Mouse (Mus musculus): Measurements from ENCODE around the gene Disp2. TPM values are rescaled to one million over a fixed set of nuclear protein-coding genes. Genes with fewer than 3 reads are reported as not detected.

Gene Disp2
- polyA plus RNA-seq, 1 experiment from 2014 or later = 65.8 TPM

DNA sequence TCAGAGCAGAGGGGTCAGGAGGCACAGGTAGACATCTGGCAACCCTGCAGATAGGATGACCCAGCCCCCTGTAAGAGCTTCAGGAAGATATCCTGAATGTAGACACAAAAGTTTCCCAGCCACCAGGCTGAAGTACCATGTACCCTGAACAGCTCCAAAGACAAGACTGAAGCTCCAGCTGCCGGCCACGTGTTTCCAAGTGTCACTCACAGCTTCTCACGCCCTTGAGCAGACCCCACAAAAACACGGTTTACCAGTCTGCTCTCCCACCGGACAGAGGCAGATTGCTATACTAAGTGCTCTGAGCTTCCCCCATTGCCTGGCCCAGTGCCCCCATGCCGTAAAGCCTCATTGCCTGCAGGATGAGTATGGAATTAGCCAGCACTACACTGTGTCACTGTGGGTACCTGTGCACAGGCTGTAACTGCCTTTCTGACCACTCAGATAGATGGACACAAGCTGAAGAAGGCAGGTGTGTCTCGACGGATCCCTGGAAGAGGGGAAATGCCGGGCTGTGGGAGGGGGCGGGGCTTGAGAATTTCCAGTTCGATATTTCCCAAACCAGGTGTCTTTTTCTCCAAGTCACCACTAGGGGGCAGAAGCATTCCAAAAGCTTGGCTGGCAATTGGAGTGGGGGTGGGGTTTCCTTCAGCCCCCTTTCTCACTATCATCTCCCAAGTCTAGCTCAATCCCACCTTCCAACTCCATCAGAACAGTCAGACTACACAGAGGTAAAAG is 15.3 kb upstream of the Disp2 start:
- ATAC-seq (ENCODE audit: low FRiP score) (no peak), DNase-seq (ENCODE audit: low spot score) (peak; percentile 68)
- H3K4me2 ChIP-seq (replicated peaks) = no peak overlapping the region
- H3K9me3 ChIP-seq (ENCODE audit: control insufficient read depth, low read length) = no peaks in the 10 kb centered on the region
- no peak overlapping the region for H3K9ac ChIP-seq
- WGBS = 29% methylated on average over 11 of the region's 11 CpGs
- H3K4me1 ChIP-seq (replicated peaks; ENCODE audit: control insufficient read depth, insufficient read depth, low read length) = peaks cover 27% of the 10 kb centered on the region
- H3K4me3 ChIP-seq (replicated peaks; ENCODE audit: low read length) = no peak overlapping the region
- H3K27me3 ChIP-seq (ENCODE audit: control insufficient read depth, insufficient read depth, low read length) = no peaks in the 10 kb centered on the region
- peak overlapping the region; percentile 43; the same call in 1 of the 2 replicates for H3K27ac ChIP-seq
- no peaks in the 10 kb centered on the region for H3K36me3 ChIP-seq (replicated peaks; ENCODE audit: control insufficient read depth, insufficient read depth)

DNA sequence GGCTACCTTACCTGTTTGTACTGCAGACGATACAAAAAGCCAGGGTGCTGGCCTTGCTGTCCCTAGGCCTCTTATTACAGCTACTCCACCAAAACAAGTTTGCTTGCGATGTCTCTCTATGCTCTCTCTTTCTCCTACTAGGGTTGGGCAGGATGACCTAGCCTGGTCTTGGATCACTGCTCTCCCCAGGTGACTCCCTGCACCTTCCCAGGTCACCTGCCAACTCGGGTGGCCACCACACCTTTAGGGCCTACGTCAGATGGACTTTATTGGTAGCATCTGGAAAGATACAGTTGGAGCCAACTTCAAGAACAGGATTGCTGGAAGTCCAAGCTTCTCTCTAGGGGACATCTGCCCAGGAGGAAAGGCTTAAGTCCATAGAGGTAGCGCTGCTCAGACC is 14.6 kb upstream of the Disp2 start:
- Histone ChIP-seq H3K4me2 (replicated peaks) (no peak overlapping the region), H3K9ac (no peak overlapping the region), H3K36me3 (replicated peaks; ENCODE audit: control insufficient read depth, insufficient read depth) (no peaks in the 10 kb centered on the region), H3K9me3 (ENCODE audit: control insufficient read depth, low read length) (no peaks in the 10 kb centered on the region), H3K4me1 (replicated peaks; ENCODE audit: control insufficient read depth, insufficient read depth, low read length) (peaks cover 27% of the 10 kb centered on the region), H3K27me3 (ENCODE audit: control insufficient read depth, insufficient read depth, low read length) (no peaks in the 10 kb centered on the region), H3K27ac (no peak overlapping the region), H3K4me3 (replicated peaks; ENCODE audit: low read length) (no peak overlapping the region)
- DNase-seq (ENCODE audit: low spot score) (no peak), ATAC-seq (ENCODE audit: low FRiP score) (no peak)
- 83% methylated on average over 5 of the region's 5 CpGs for WGBS

- 74% methylated on average over 10 of the region's 10 CpGs for WGBS
- Histone ChIP-seq H3K9ac (no peak overlapping the region), H3K4me2 (replicated peaks) (no peak overlapping the region), H3K4me1 (replicated peaks; ENCODE audit: control insufficient read depth, insufficient read depth, low read length) (peaks cover 21% of the 10 kb centered on the region), H3K27me3 (ENCODE audit: control insufficient read depth, insufficient read depth, low read length) (no peaks in the 10 kb centered on the region), H3K9me3 (ENCODE audit: control insufficient read depth, low read length) (no peaks in the 10 kb centered on the region), H3K4me3 (replicated peaks; ENCODE audit: low read length) (no peak overlapping the region), H3K36me3 (replicated peaks; ENCODE audit: control insufficient read depth, insufficient read depth) (no peaks in the 10 kb centered on the region), H3K27ac (no peak overlapping the region)
- DNase-seq (ENCODE audit: low spot score) (no peak), ATAC-seq (ENCODE audit: low FRiP score) (no peak)
Observed at GRCm38 (mm10) chr2:118766041-118767033, 13.2 kb upstream of the Disp2 start.

GRCm38 (mm10) chr2:118772158-118772874 is 7.2 kb upstream of the Disp2 start, which contains the start of gene Phgr1:
Phgr1 (plus strand) TSS chr2:118772769.
- no peak within 1 kb of the TSS for H3K4me3 ChIP-seq (replicated peaks; ENCODE audit: low read length)
- ATAC-seq (ENCODE audit: low FRiP score) = no peak
- no peaks in the 10 kb centered on the region for H3K36me3 ChIP-seq (replicated peaks; ENCODE audit: control insufficient read depth, insufficient read depth)
- H3K9me3 ChIP-seq (ENCODE audit: control insufficient read depth, low read length) = no peaks in the 10 kb centered on the region
- H3K27me3 ChIP-seq (ENCODE audit: control insufficient read depth, insufficient read depth, low read length) = no peaks in the 10 kb centered on the region
- WGBS = 73% methylated on average over 6 of the region's 6 CpGs
- H3K4me2 ChIP-seq (replicated peaks) = no peak within 1 kb of the TSS
- H3K9ac ChIP-seq = no peak within 1 kb of the TSS
- no peak for DNase-seq (ENCODE audit: low spot score)
- no peak within 1 kb of the TSS for H3K27ac ChIP-seq
- no peaks in the 10 kb centered on the region for H3K4me1 ChIP-seq (replicated peaks; ENCODE audit: control insufficient read depth, insufficient read depth, low read length)

GRCm38 (mm10) chr2:118774536-118774935 is 5.0 kb upstream of the Disp2 start:
- DNase-seq (ENCODE audit: low spot score) (no peak), ATAC-seq (ENCODE audit: low FRiP score) (no peak)
- Histone ChIP-seq H3K36me3 (replicated peaks; ENCODE audit: control insufficient read depth, insufficient read depth) (no peaks in the 10 kb centered on the region), H3K9ac (no peak overlapping the region), H3K9me3 (ENCODE audit: control insufficient read depth, low read length) (no peaks in the 10 kb centered on the region), H3K27me3 (ENCODE audit: control insufficient read depth, insufficient read depth, low read length) (no peaks in the 10 kb centered on the region), H3K4me1 (replicated peaks; ENCODE audit: control insufficient read depth, insufficient read depth, low read length) (0 out of 2 replicates have a peak, but pooled peaks cover 4% of the 10 kb centered on the region), H3K4me2 (replicated peaks) (no peak overlapping the region), H3K27ac (no peak overlapping the region), H3K4me3 (replicated peaks; ENCODE audit: low read length) (no peak overlapping the region)
- 89% methylated on average over 2 of the region's 2 CpGs for WGBS

GRCm38 (mm10) chr2:118775396-118775795 is 4.1 kb upstream of the Disp2 start:
- DNase-seq (ENCODE audit: low spot score) (no peak), ATAC-seq (ENCODE audit: low FRiP score) (no peak)
- Histone ChIP-seq H3K36me3 (replicated peaks; ENCODE audit: control insufficient read depth, insufficient read depth) (no peaks in the 10 kb centered on the region), H3K4me3 (replicated peaks; ENCODE audit: low read length) (no peak overlapping the region), H3K9ac (no peak overlapping the region), H3K4me2 (replicated peaks) (no peak overlapping the region), H3K27ac (no peak overlapping the region), H3K4me1 (replicated peaks; ENCODE audit: control insufficient read depth, insufficient read depth, low read length) (peaks cover 7% of the 10 kb centered on the region; the same call in 1 of the 2 replicates), H3K9me3 (ENCODE audit: control insufficient read depth, low read length) (no peaks in the 10 kb centered on the region), H3K27me3 (ENCODE audit: control insufficient read depth, insufficient read depth, low read length) (no peaks in the 10 kb centered on the region)
- 38% methylated on average over 1 of the region's 1 CpGs for WGBS

DNA sequence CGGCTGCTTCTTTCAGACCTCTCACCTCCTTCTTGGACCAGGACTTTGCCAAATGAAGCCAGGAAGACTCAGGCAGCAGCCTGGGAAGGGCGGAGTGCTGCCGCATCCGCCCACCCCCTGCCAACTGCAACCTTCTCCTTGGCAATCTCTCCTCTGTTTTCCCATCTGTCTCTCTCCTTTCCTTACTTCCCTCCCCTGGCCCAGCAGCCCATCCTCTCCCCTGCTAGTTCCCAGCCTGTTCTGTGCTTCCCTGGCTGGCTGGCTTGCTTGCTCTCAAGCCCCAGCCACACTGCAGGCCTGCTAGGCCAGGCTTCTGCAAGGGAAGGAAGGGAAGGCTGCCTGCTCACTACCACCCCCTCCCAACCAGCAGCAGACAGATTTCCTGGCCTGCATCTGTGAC is 3.7 kb upstream of the Disp2 start:
- no peak overlapping the region for H3K27ac ChIP-seq
- no peaks in the 10 kb centered on the region for H3K36me3 ChIP-seq (replicated peaks; ENCODE audit: control insufficient read depth, insufficient read depth)
- 67% methylated on average over 3 of the region's 4 CpGs for WGBS
- ATAC-seq (ENCODE audit: low FRiP score) = no peak
- peaks cover 12% of the 10 kb centered on the region for H3K4me1 ChIP-seq (replicated peaks; ENCODE audit: control insufficient read depth, insufficient read depth, low read length)
- no peak overlapping the region for H3K9ac ChIP-seq
- H3K4me3 ChIP-seq (replicated peaks; ENCODE audit: low read length) = no peak overlapping the region
- DNase-seq (ENCODE audit: low spot score) = no peak
- no peak overlapping the region for H3K4me2 ChIP-seq (replicated peaks)
- H3K9me3 ChIP-seq (ENCODE audit: control insufficient read depth, low read length) = no peaks in the 10 kb centered on the region
- no peaks in the 10 kb centered on the region for H3K27me3 ChIP-seq (ENCODE audit: control insufficient read depth, insufficient read depth, low read length)

GRCm38 (mm10) chr2:118776295-118776694 is 3.2 kb upstream of the Disp2 start:
- no peak overlapping the region for H3K27ac ChIP-seq
- 80% methylated on average over 2 of the region's 2 CpGs for WGBS

GRCm38 (mm10) chr2:118778418-118778817 is 1.1 kb upstream of the Disp2 start:
- Histone ChIP-seq H3K4me1 (replicated peaks; ENCODE audit: control insufficient read depth, insufficient read depth, low read length) (peaks cover 16% of the 10 kb centered on the region), H3K4me2 (replicated peaks) (no peak overlapping the region), H3K27ac (no peak overlapping the region), H3K27me3 (ENCODE audit: control insufficient read depth, insufficient read depth, low read length) (no peaks in the 10 kb centered on the region), H3K9ac (no peak overlapping the region), H3K4me3 (replicated peaks; ENCODE audit: low read length) (no peak overlapping the region), H3K9me3 (ENCODE audit: control insufficient read depth, low read length) (no peaks in the 10 kb centered on the region), H3K36me3 (replicated peaks; ENCODE audit: control insufficient read depth, insufficient read depth) (no peaks in the 10 kb centered on the region)
- no peak for ATAC-seq (ENCODE audit: low FRiP score)
- no peak for DNase-seq (ENCODE audit: low spot score)
- WGBS = 86% methylated on average over 4 of the region's 4 CpGs

More at GRCm38 (mm10) chr2:118776295-118776694, 3.2 kb upstream of the Disp2 start:
- Histone ChIP-seq H3K4me2 (replicated peaks) (no peak overlapping the region), H3K9ac (no peak overlapping the region), H3K4me1 (replicated peaks; ENCODE audit: control insufficient read depth, insufficient read depth, low read length) (peaks cover 16% of the 10 kb centered on the region), H3K27me3 (ENCODE audit: control insufficient read depth, insufficient read depth, low read length) (no peaks in the 10 kb centered on the region), H3K36me3 (replicated peaks; ENCODE audit: control insufficient read depth, insufficient read depth) (no peaks in the 10 kb centered on the region), H3K9me3 (ENCODE audit: control insufficient read depth, low read length) (no peaks in the 10 kb centered on the region), H3K4me3 (replicated peaks; ENCODE audit: low read length) (no peak overlapping the region)
- no peak for ATAC-seq (ENCODE audit: low FRiP score)
- DNase-seq (ENCODE audit: low spot score) = no peak
